Mouse (Mus musculus): Measurements from ENCODE around the gene March1.
"Not testable (repeated sequence)": the region's sequence is repeated elsewhere in the genome, so short reads cannot be mapped to it uniquely, and the experiment has no call there.

Gene March1

GRCm38 (mm10) chr8:66323045-66323807, 705.5 kb downstream of the March1 start:
- peak; percentile 6 to 7 for DNase-seq

- no peak for DNase-seq
Measured at GRCm38 (mm10) chr8:66326396-66326795, 708.7 kb downstream of the March1 start.

- DNase-seq, result no peak
Measured at GRCm38 (mm10) chr8:66332206-66332605, 714.5 kb downstream of the March1 start.

GRCm38 (mm10) chr8:66334265-66334664, 716.6 kb downstream of the March1 start:
- no peak for DNase-seq

- DNase-seq, result no peak
Measured at GRCm38 (mm10) chr8:66339551-66339950, 721.9 kb downstream of the March1 start.

GRCm38 (mm10) chr8:66342928-66343327, 725.2 kb downstream of the March1 start:
- DNase-seq, result no peak

- no peak for DNase-seq
Measured at GRCm38 (mm10) chr8:66362882-66363801, 745.4 kb downstream of the March1 start.

- DNase-seq, result no peak
Measured at GRCm38 (mm10) chr8:66383694-66384373, 766.1 kb downstream of the March1 start.

- no peak for DNase-seq
Measured at GRCm38 (mm10) chr8:66386008-66386407, 768.3 kb downstream of the March1 start.

- DNase-seq, result no peak
Measured at GRCm38 (mm10) chr8:66388693-66389092, 771.0 kb downstream of the March1 start.

GRCm38 (mm10) chr8:66391554-66391953, 773.9 kb downstream of the March1 start:
- no peak for DNase-seq

- no peak for DNase-seq
Measured at GRCm38 (mm10) chr8:66392900-66393299, 775.2 kb downstream of the March1 start.

GRCm38 (mm10) chr8:66394148-66394547, 776.4 kb downstream of the March1 start:
- no peak for DNase-seq

GRCm38 (mm10) chr8:66397811-66398210, 780.1 kb downstream of the March1 start:
- DNase-seq, result no peak

GRCm38 (mm10) chr8:66400050-66400449, 782.4 kb downstream of the March1 start:
- DNase-seq, result no peak

GRCm38 (mm10) chr8:66404711-66405414, 787.2 kb downstream of the March1 start:
- DNase-seq, result no peak

GRCm38 (mm10) chr8:66405796-66406195, 788.1 kb downstream of the March1 start:
- not testable (repeated sequence) for DNase-seq

- DNase-seq, result no peak
Measured at GRCm38 (mm10) chr8:66406596-66407361, 789.1 kb downstream of the March1 start.

- no peak for DNase-seq
Measured at GRCm38 (mm10) chr8:66410080-66410615, 792.4 kb downstream of the March1 start.

GRCm38 (mm10) chr8:66413101-66413500, 795.4 kb downstream of the March1 start:
- DNase-seq, result no peak

GRCm38 (mm10) chr8:66415234-66415633, 797.5 kb downstream of the March1 start:
- no peak for DNase-seq
